Mouse (Mus musculus) heart, embryonic 12.5 days (tissue): ENCODE measurements around the gene Ackr3. TPM values are rescaled to one million over a fixed set of nuclear protein-coding genes. Genes with fewer than 3 reads are reported as not detected.

Experiments
- ATAC-seq: fragments of 200-750 bp; cut with Nextera tagmentation; 2 replicates; pipeline ENCODE4 v1.8.0; 2017; ENCODE audit warnings: moderate TSS enrichment, moderate library complexity; ENCODE audit not compliant: insufficient number of reproducible peaks, low FRiP score
- H3K27ac ChIP-seq: fragments of 300-500 bp; sonication (generic); 2 replicates; pipeline ENCODE4 v1.5.1; 2016; ENCODE audit warnings: mild to moderate bottlenecking, moderate library complexity; ENCODE audit not compliant: poor library complexity, severe bottlenecking
- H3K27me3 ChIP-seq: fragments of 300-500 bp; sonication (generic); replicated peaks from 2 replicates; pipeline ENCODE4 v1.6.1; 2016; ENCODE audit warnings: mild to moderate bottlenecking, moderate library complexity
- H3K36me3 ChIP-seq: fragments of 300-500 bp; sonication (generic); 2 replicates; pipeline ENCODE4 v1.6.1; 2016; ENCODE audit warnings: mild to moderate bottlenecking, moderate library complexity
- H3K4me1 ChIP-seq: fragments of 300-500 bp; sonication (generic); replicated peaks from 2 replicates; pipeline ENCODE4 v1.6.1; 2016; ENCODE audit warnings: mild to moderate bottlenecking
- H3K4me2 ChIP-seq: fragments of 300-500 bp; sonication (generic); 2 replicates; pipeline ENCODE4 v1.6.1; 2016; ENCODE audit warnings: mild to moderate bottlenecking, moderate library complexity
- H3K4me3 ChIP-seq: fragments of 300-500 bp; sonication (generic); 2 replicates; pipeline ENCODE4 v1.5.1; 2016; ENCODE audit warnings: mild to moderate bottlenecking
- H3K9ac ChIP-seq: fragments of 300-500 bp; sonication (generic); 2 replicates; pipeline ENCODE4 v1.6.1; 2016; ENCODE audit warnings: mild to moderate bottlenecking, moderate library complexity
- H3K9me3 ChIP-seq: fragments of 300-500 bp; sonication (generic); replicated peaks from 2 replicates; pipeline ENCODE4 v1.6.1; 2016; ENCODE audit warnings: mild to moderate bottlenecking, moderate library complexity
- WGBS: fragments of 180-500 bp; shearing (Covaris S2); methylation state at CpG from one replicate; pipeline ENCODE4 v1.1.7; 2016; 5-methylcytosine and 5-hydroxymethylcytosine counted together
- polyA plus RNA-seq: library from polyadenylated mRNA; unstranded; fragments of >200 nt; fragmentation: Nextera tagmentation; extraction: Ambion mirVana; gene quantifications from 2 replicates; pipeline ENCODE4 v1.2.1, GENCODE M21; 2016

Gene Ackr3
- polyA plus RNA-seq, 1 experiment from 2014 or later: 52.2 TPM

GRCm38 (mm10) chr1:90180479-90180878 lies 23.3 kb upstream of the Ackr3 start:
- no peak overlapping the region for H3K4me3 ChIP-seq
- H3K27me3 ChIP-seq: no peaks in the 10 kb centered on the region
- ATAC-seq: no peak
- no peaks in the 10 kb centered on the region for H3K36me3 ChIP-seq
- no peak overlapping the region for H3K27ac ChIP-seq
- no peak overlapping the region for H3K9ac ChIP-seq
- no peaks in the 10 kb centered on the region for H3K9me3 ChIP-seq
- H3K4me2 ChIP-seq: no peak overlapping the region
- WGBS: 79% methylated on average over 7 of the region's 7 CpGs
- peaks cover 10% of the 10 kb centered on the region for H3K4me1 ChIP-seq

- ATAC-seq: no peak
- Histone ChIP-seq H3K9ac (no peak overlapping the region), H3K4me2 (no peak overlapping the region), H3K27me3 (no peaks in the 10 kb centered on the region), H3K4me3 (no peak overlapping the region), H3K36me3 (no peaks in the 10 kb centered on the region), H3K4me1 (peaks cover 7% of the 10 kb centered on the region), H3K27ac (no peak overlapping the region), H3K9me3 (peaks cover 3% of the 10 kb centered on the region; the same call in 1 of the 2 replicates)
- WGBS: 77% methylated on average over 12 of the region's 12 CpGs
These were observed 22.6 kb upstream of the Ackr3 start for GRCm38 (mm10) chr1:90180966-90181699.

GRCm38 (mm10) chr1:90182521-90182920 lies 21.3 kb upstream of the Ackr3 start:
- no peak overlapping the region for H3K9ac ChIP-seq
- H3K4me1 ChIP-seq: no peaks in the 10 kb centered on the region
- H3K4me3 ChIP-seq: no peak overlapping the region
- no peak overlapping the region for H3K27ac ChIP-seq
- H3K9me3 ChIP-seq: peaks cover 15% of the 10 kb centered on the region
- no peak overlapping the region for H3K4me2 ChIP-seq
- no peaks in the 10 kb centered on the region for H3K27me3 ChIP-seq
- no peak for ATAC-seq
- 61% methylated on average over 5 of the region's 5 CpGs for WGBS
- H3K36me3 ChIP-seq: no peaks in the 10 kb centered on the region

- WGBS: 59% methylated on average over 6 of the region's 6 CpGs
- H3K9me3 ChIP-seq: peaks cover 15% of the 10 kb centered on the region
- H3K36me3 ChIP-seq: no peaks in the 10 kb centered on the region
- H3K4me1 ChIP-seq: no peaks in the 10 kb centered on the region
- no peak for ATAC-seq
- H3K27ac ChIP-seq: no peak overlapping the region
- H3K9ac ChIP-seq: no peak overlapping the region
- H3K27me3 ChIP-seq: no peaks in the 10 kb centered on the region
- H3K4me3 ChIP-seq: no peak overlapping the region
- no peak overlapping the region for H3K4me2 ChIP-seq
These were observed 20.2 kb upstream of the Ackr3 start for GRCm38 (mm10) chr1:90183602-90184001.

GRCm38 (mm10) chr1:90186173-90186572 lies 17.6 kb upstream of the Ackr3 start:
- H3K4me1 ChIP-seq: no peaks in the 10 kb centered on the region
- no peak for ATAC-seq
- no peak overlapping the region for H3K9ac ChIP-seq
- H3K4me3 ChIP-seq: no peak overlapping the region
- no peak overlapping the region for H3K4me2 ChIP-seq
- H3K9me3 ChIP-seq: peaks cover 15% of the 10 kb centered on the region
- 0 out of 2 replicates have a peak, but pooled peaks cover 3% of the 10 kb centered on the region for H3K27me3 ChIP-seq
- H3K27ac ChIP-seq: no peak overlapping the region
- 74% methylated on average over 4 of the region's 4 CpGs for WGBS
- no peaks in the 10 kb centered on the region for H3K36me3 ChIP-seq

GRCm38 (mm10) chr1:90186874-90187273 lies 16.9 kb upstream of the Ackr3 start:
- Histone ChIP-seq H3K9ac (no peak overlapping the region), H3K27me3 (peaks cover 7% of the 10 kb centered on the region; the same call in 1 of the 2 replicates), H3K36me3 (no peaks in the 10 kb centered on the region), H3K4me1 (no peaks in the 10 kb centered on the region), H3K27ac (no peak overlapping the region), H3K9me3 (peaks cover 15% of the 10 kb centered on the region), H3K4me2 (no peak overlapping the region), H3K4me3 (no peak overlapping the region)
- ATAC-seq: no peak
- 84% methylated on average over 5 of the region's 5 CpGs for WGBS

- WGBS: 92% methylated on average over 6 of the region's 6 CpGs
- no peak overlapping the region for H3K27ac ChIP-seq
- peaks cover 15% of the 10 kb centered on the region for H3K9me3 ChIP-seq
- no peak for ATAC-seq
- no peaks in the 10 kb centered on the region for H3K36me3 ChIP-seq
- H3K4me3 ChIP-seq: no peak overlapping the region
- H3K4me1 ChIP-seq: no peaks in the 10 kb centered on the region
- peaks cover 7% of the 10 kb centered on the region; the same call in 1 of the 2 replicates for H3K27me3 ChIP-seq
- no peak overlapping the region for H3K9ac ChIP-seq
- H3K4me2 ChIP-seq: no peak overlapping the region
These were observed 14.7 kb upstream of the Ackr3 start for GRCm38 (mm10) chr1:90189046-90189445.

- no peak overlapping the region for H3K27ac ChIP-seq
- ATAC-seq: no peak
- H3K4me3 ChIP-seq: no peak overlapping the region
- no peak overlapping the region for H3K9ac ChIP-seq
- WGBS: 72% methylated on average over 5 of the region's 5 CpGs
- H3K4me1 ChIP-seq: peaks cover 17% of the 10 kb centered on the region
- 0 out of 2 replicates have a peak, but pooled peaks cover 6% of the 10 kb centered on the region for H3K9me3 ChIP-seq
- no peaks in the 10 kb centered on the region for H3K36me3 ChIP-seq
- no peak overlapping the region for H3K4me2 ChIP-seq
- peaks cover 22% of the 10 kb centered on the region for H3K27me3 ChIP-seq
These were observed 2.5 kb upstream of the Ackr3 start for GRCm38 (mm10) chr1:90201246-90201645.

GRCm38 (mm10) chr1:90201655-90202054 lies 2.1 kb upstream of the Ackr3 start:
- Histone ChIP-seq H3K4me2 (no peak overlapping the region), H3K4me3 (no peak overlapping the region), H3K4me1 (peaks cover 17% of the 10 kb centered on the region), H3K27me3 (peaks cover 22% of the 10 kb centered on the region), H3K9ac (no peak overlapping the region), H3K27ac (no peak overlapping the region), H3K36me3 (no peaks in the 10 kb centered on the region), H3K9me3 (0 out of 2 replicates have a peak, but pooled peaks cover 6% of the 10 kb centered on the region)
- no peak for ATAC-seq
- WGBS: 61% methylated on average over 2 of the region's 2 CpGs

- Histone ChIP-seq H3K4me3 (peak overlapping the region; percentile 60), H3K27me3 (peaks cover 22% of the 10 kb centered on the region), H3K4me1 (peaks cover 21% of the 10 kb centered on the region), H3K9ac (peak overlapping the region; percentile 16; the same call in 1 of the 2 replicates), H3K27ac (no peak overlapping the region), H3K36me3 (no peaks in the 10 kb centered on the region), H3K9me3 (0 out of 2 replicates have a peak, but pooled peaks cover 6% of the 10 kb centered on the region), H3K4me2 (peak overlapping the region; percentile 66)
- ATAC-seq: peak; percentile 71
- WGBS: 10% methylated on average over 23 of the region's 23 CpGs
These were observed 1.4 kb upstream of the Ackr3 start for GRCm38 (mm10) chr1:90202207-90202978.

GRCm38 (mm10) chr1:90203341-90203740 lies 439 bp upstream of the Ackr3 start:
- Histone ChIP-seq H3K27ac (no peak overlapping the region), H3K36me3 (no peaks in the 10 kb centered on the region), H3K4me1 (peaks cover 30% of the 10 kb centered on the region), H3K9me3 (no peaks in the 10 kb centered on the region), H3K9ac (peak overlapping the region; percentile 59), H3K27me3 (peaks cover 22% of the 10 kb centered on the region), H3K4me3 (peak overlapping the region; percentile 60), H3K4me2 (peak overlapping the region; percentile 66)
- ATAC-seq: no peak
- 12% methylated on average over 11 of the region's 11 CpGs for WGBS
